Mouse (Mus musculus) MEL (cell line): ENCODE data around the gene Pou2f2.

ENCODE experiments used
- CTCF ChIP-seq, 3 experiments: IDR thresholded peaks in 2 of 3; conservative IDR thresholded peaks in 1 of 3; 2 replicates each; pipeline ENCODE4 v1.5.1; 2011 to 2012; ENCODE audit warnings: low read length in 3 of 3, low read depth in 2 of 3, mild to moderate bottlenecking in 2 of 3, improper control_type of control experiment in 1 of 3, inconsistent platforms in 1 of 3, mixed read lengths in 1 of 3, moderate library complexity in 1 of 3; ENCODE audit not compliant: control insufficient read depth in 1 of 3, insufficient read depth in 1 of 3, poor library complexity in 1 of 3, severe bottlenecking in 1 of 3
- GABPA ChIP-seq: IDR thresholded peaks from 2 replicates; pipeline ENCODE4 v1.6.1; 2012; ENCODE audit warnings: low read depth, mild to moderate bottlenecking, inconsistent platforms, low read length, improper control_type of control experiment, moderate library complexity
- KAT2A ChIP-seq: conservative IDR thresholded peaks from 2 replicates; pipeline ENCODE4 v1.6.1; 2012; ENCODE audit warnings: low read depth, low read length, improper control_type of control experiment, inconsistent platforms
- NELFE ChIP-seq: IDR thresholded peaks from 2 replicates; pipeline ENCODE4 v1.6.1; 2011; ENCODE audit warnings: low read depth, low read length, improper control_type of control experiment
- POLR2A ChIP-seq, 2 experiments: IDR thresholded peaks; 2 replicates each; pipeline ENCODE4 v1.6.1; 2011 to 2012; ENCODE audit warnings: low read length in 2 of 2, mild to moderate bottlenecking in 2 of 2, control low read depth in 1 of 2, improper control_type of control experiment in 1 of 2, low read depth in 1 of 2, moderate library complexity in 1 of 2; ENCODE audit not compliant: control insufficient read depth in 1 of 2, insufficient read depth in 1 of 2, poor library complexity in 1 of 2

- no peak for TF ChIP-seq GABPA
- no peak for TF ChIP-seq KAT2A
- TF ChIP-seq CTCF (IDR thresholded peaks at IDR 0.05 in 2 of 3, conservative IDR thresholded peaks at IDR 0.05 in 1 of 3; ENCODE audit: control insufficient read depth in 1 of 3, insufficient read depth in 1 of 3, low read depth in 2 of 3, low read length in 3 of 3, poor library complexity in 1 of 3, severe bottlenecking in 1 of 3) = no peak
- no peak for TF ChIP-seq POLR2A (IDR thresholded peaks at IDR 0.05; ENCODE audit: control insufficient read depth in 1 of 2, insufficient read depth in 1 of 2, low read depth in 1 of 2, low read length in 2 of 2, poor library complexity in 1 of 2)
- no peak for TF ChIP-seq NELFE
Measured at GRCm38 (mm10) chr7:25209161-25209622, 29.7 kb upstream of the Pou2f2 start.
